Mouse (Mus musculus) heart, postnatal 14 days (tissue): ENCODE measurements around the gene Tuba3a. TPM values are rescaled to one million over a fixed set of nuclear protein-coding genes. Genes with fewer than 3 reads are reported as not detected.
A peak's percentile ranks its signal among the peaks of the same experiment; 100 is the strongest.
"Not testable (repeated sequence)": the region's sequence is repeated elsewhere in the genome, so short reads cannot be mapped to it uniquely, and the experiment has no call there.

Experiments used
- DNase-seq, 2 experiments: peaks; one replicate each; pipeline ENCODE4 v3.0.0; 2021 to 2022
- intact Hi-C: fragments of 180-260 bp; cut with DNase I; formaldehyde crosslinking; loops from one replicate; pipeline ENCODE4 v1.15.1; 2025
- total RNA-seq, 2 experiments: library from RNA; stranded (reverse); gene quantifications; 2 replicates each; pipeline ENCODE4 v1.2.3; 2021

Gene Tuba3a
- total RNA-seq, 2 experiments from 2014 or later = not detected

GRCm38 (mm10) chr6:125271455-125272227 is 14.2 kb downstream of the Tuba3a start:
- DNase-seq = peak; percentile 92 to 94
- intact Hi-C loops = loop anchor here (1.0 to 10.0 kb wide), 5 partner anchors 52 to 333 kb away; partner anchors contain the start of genes Acrbp and Iffo1

- no peak for DNase-seq
- intact Hi-C loops = no loop called here
These were observed 17.0 kb downstream of the Tuba3a start for GRCm38 (mm10) chr6:125268799-125269198.

GRCm38 (mm10) chr6:125267469-125267868 is 18.4 kb downstream of the Tuba3a start:
- intact Hi-C loops = no loop called here
- DNase-seq = no peak

GRCm38 (mm10) chr6:125266600-125266999 is 19.2 kb downstream of the Tuba3a start:
- intact Hi-C loops, DNase-seq: not testable (repeated sequence)

- DNase-seq = no peak
- intact Hi-C loops = no loop called here
These were observed 19.8 kb downstream of the Tuba3a start for GRCm38 (mm10) chr6:125266091-125266490.

- no peak for DNase-seq
- intact Hi-C loops = no loop called here
These were observed 20.6 kb downstream of the Tuba3a start for GRCm38 (mm10) chr6:125265239-125265638.

- no peak for DNase-seq
- intact Hi-C loops = no loop called here
These were observed 21.6 kb downstream of the Tuba3a start for GRCm38 (mm10) chr6:125264219-125264618.

GRCm38 (mm10) chr6:125260006-125260555 is 25.8 kb downstream of the Tuba3a start:
- no peak for DNase-seq
- intact Hi-C loops = no loop called here

- DNase-seq = peak; percentile 36 to 38
- intact Hi-C loops = no loop called here
These were observed 29.4 kb downstream of the Tuba3a start for GRCm38 (mm10) chr6:125256222-125256966.

- intact Hi-C loops = no loop called here
- no peak for DNase-seq
These were observed 30.3 kb downstream of the Tuba3a start for GRCm38 (mm10) chr6:125255516-125256044.

GRCm38 (mm10) chr6:125253863-125254715 is 31.8 kb downstream of the Tuba3a start:
- intact Hi-C loops = no loop called here
- DNase-seq = no peak

GRCm38 (mm10) chr6:125252711-125253110 is 33.1 kb downstream of the Tuba3a start:
- intact Hi-C loops = no loop called here
- no peak for DNase-seq

- no peak for DNase-seq
- intact Hi-C loops = no loop called here
These were observed 33.6 kb downstream of the Tuba3a start for GRCm38 (mm10) chr6:125252285-125252684.

- no peak for DNase-seq
- intact Hi-C loops = no loop called here
These were observed 41.3 kb downstream of the Tuba3a start for GRCm38 (mm10) chr6:125244551-125244950.

GRCm38 (mm10) chr6:125241566-125241965 is 44.3 kb downstream of the Tuba3a start:
- intact Hi-C loops = no loop called here
- DNase-seq = no peak

GRCm38 (mm10) chr6:125240617-125241016 is 45.2 kb downstream of the Tuba3a start:
- DNase-seq = no peak
- intact Hi-C loops = no loop called here

- DNase-seq = no peak
- intact Hi-C loops = no loop called here
These were observed 46.3 kb downstream of the Tuba3a start for GRCm38 (mm10) chr6:125239547-125239946.

GRCm38 (mm10) chr6:125238396-125238795 is 47.4 kb downstream of the Tuba3a start:
- DNase-seq = no peak
- intact Hi-C loops = no loop called here

- intact Hi-C loops = no loop called here
- DNase-seq = no peak
These were observed 48.4 kb downstream of the Tuba3a start for GRCm38 (mm10) chr6:125237421-125237820.

- intact Hi-C loops = no loop called here
- no peak for DNase-seq
These were observed 49.1 kb downstream of the Tuba3a start, which contains the start of gene Cd27 for GRCm38 (mm10) chr6:125236782-125237181. Gene Cd27 (minus strand): TSS chr6:125237010.
